Mouse (Mus musculus) cerebellum, adult 2 months (tissue): Measurements from ENCODE around the gene Galnt3.

ENCODE experiments used
- CTCF ChIP-seq: fragments of 200-500 bp; IDR thresholded peaks from 2 replicates; pipeline ENCODE4 v1.5.1; 2011; ENCODE audit warnings: low read depth, mild to moderate bottlenecking, control low read depth, low read length, moderate library complexity, borderline replicate concordance; ENCODE audit not compliant: insufficient read depth
- POLR2A ChIP-seq: fragments of 200-500 bp; IDR thresholded peaks from 2 replicates; pipeline ENCODE4 v1.6.1; 2011; ENCODE audit warnings: low read length, control low read depth, borderline replicate concordance; ENCODE audit not compliant: insufficient read depth

DNA sequence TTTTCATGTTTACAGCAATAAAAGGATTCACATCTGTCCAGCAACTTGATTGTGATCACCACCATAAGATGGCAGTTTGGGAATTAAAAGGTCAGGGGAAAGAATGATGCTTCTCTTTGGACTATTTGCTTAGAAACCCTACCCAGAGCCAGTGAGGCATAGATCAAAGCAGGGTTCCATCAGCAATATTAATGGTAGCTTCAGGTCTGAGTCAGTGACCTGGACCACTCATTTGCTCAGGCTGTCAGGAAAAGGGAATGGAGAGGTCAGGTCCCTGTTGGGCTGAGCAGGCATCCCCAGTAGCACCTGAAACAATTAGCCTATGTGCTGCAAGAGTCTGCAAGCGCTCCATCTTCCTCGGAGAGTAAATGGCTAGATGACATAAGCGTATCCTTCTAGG, 46.8 kb upstream of the Galnt3 start:
- TF ChIP-seq POLR2A (no peak), CTCF (no peak)
